Mouse (Mus musculus) MEL (cell line): ENCODE data around the gene Sox14.

Experiments
- CHD2 ChIP-seq: IDR thresholded peaks from 2 replicates; pipeline ENCODE4 v1.6.1; 2011; ENCODE audit warnings: low read length, improper control_type of control experiment
- CTCF ChIP-seq, 3 experiments: IDR thresholded peaks in 2 of 3; conservative IDR thresholded peaks in 1 of 3; 2 replicates each; pipeline ENCODE4 v1.5.1; 2011 to 2012; ENCODE audit warnings: low read length in 3 of 3, low read depth in 2 of 3, mild to moderate bottlenecking in 2 of 3, improper control_type of control experiment in 1 of 3, inconsistent platforms in 1 of 3, mixed read lengths in 1 of 3, moderate library complexity in 1 of 3; ENCODE audit not compliant: control insufficient read depth in 1 of 3, insufficient read depth in 1 of 3, poor library complexity in 1 of 3, severe bottlenecking in 1 of 3
- E2F4 ChIP-seq: IDR thresholded peaks from 2 replicates; pipeline ENCODE4 v1.6.1; 2011; ENCODE audit warnings: low read depth, low read length, improper control_type of control experiment, borderline replicate concordance
- EP300 ChIP-seq, 2 experiments: IDR thresholded peaks; 2 replicates each; pipeline ENCODE4 v1.6.1; 2011; ENCODE audit warnings: improper control_type of control experiment in 2 of 2, low read length in 2 of 2, low read depth in 1 of 2, mild to moderate bottlenecking in 1 of 2
- GABPA ChIP-seq: IDR thresholded peaks from 2 replicates; pipeline ENCODE4 v1.6.1; 2012; ENCODE audit warnings: low read depth, mild to moderate bottlenecking, inconsistent platforms, low read length, improper control_type of control experiment, moderate library complexity
- GATA1 ChIP-seq: IDR thresholded peaks from 2 replicates; pipeline ENCODE4 v1.6.1; 2011; ENCODE audit warnings: low read depth, low read length, improper control_type of control experiment
- HCFC1 ChIP-seq: IDR thresholded peaks from 2 replicates; pipeline ENCODE4 v1.6.1; 2012; ENCODE audit warnings: low read depth, mild to moderate bottlenecking, inconsistent platforms, low read length, improper control_type of control experiment, moderate library complexity
- MYB ChIP-seq: IDR thresholded peaks from 2 replicates; pipeline ENCODE4 v1.6.1; 2011; ENCODE audit warnings: mild to moderate bottlenecking, low read depth, low read length, improper control_type of control experiment
- MYC ChIP-seq: IDR thresholded peaks from 2 replicates; pipeline ENCODE4 v1.6.1; 2011; ENCODE audit warnings: low read depth, mild to moderate bottlenecking, low read length, improper control_type of control experiment, moderate library complexity
- POLR2A ChIP-seq, 2 experiments: IDR thresholded peaks; 2 replicates each; pipeline ENCODE4 v1.6.1; 2011 to 2012; ENCODE audit warnings: low read length in 2 of 2, mild to moderate bottlenecking in 2 of 2, control low read depth in 1 of 2, improper control_type of control experiment in 1 of 2, low read depth in 1 of 2, moderate library complexity in 1 of 2; ENCODE audit not compliant: control insufficient read depth in 1 of 2, insufficient read depth in 1 of 2, poor library complexity in 1 of 2
- RAD21 ChIP-seq: IDR thresholded peaks from 2 replicates; pipeline ENCODE4 v1.6.1; 2011; ENCODE audit warnings: mild to moderate bottlenecking, low read depth, low read length, improper control_type of control experiment
- RCOR1 ChIP-seq: IDR thresholded peaks from 2 replicates; pipeline ENCODE4 v1.6.1; 2012; ENCODE audit warnings: low read depth, mild to moderate bottlenecking, inconsistent platforms, low read length, improper control_type of control experiment
- USF1 ChIP-seq: IDR thresholded peaks from 2 replicates; pipeline ENCODE4 v1.6.1; 2014; ENCODE audit warnings: low read depth, mild to moderate bottlenecking, inconsistent platforms, low read length, improper control_type of control experiment, moderate library complexity
- ZMIZ1 ChIP-seq: IDR thresholded peaks from 2 replicates; pipeline ENCODE4 v1.6.1; 2012; ENCODE audit warnings: low read depth, mild to moderate bottlenecking, inconsistent platforms, low read length, improper control_type of control experiment, moderate library complexity

- TF ChIP-seq ZMIZ1 (no peak), EP300 (IDR thresholded peaks at IDR 0.05; ENCODE audit: low read depth in 1 of 2, low read length in 2 of 2) (no peak), MYB (no peak), RCOR1 (no peak), CTCF (IDR thresholded peaks at IDR 0.05 in 2 of 3, conservative IDR thresholded peaks at IDR 0.05 in 1 of 3; ENCODE audit: control insufficient read depth in 1 of 3, insufficient read depth in 1 of 3, low read depth in 2 of 3, low read length in 3 of 3, poor library complexity in 1 of 3, severe bottlenecking in 1 of 3) (no peak), GATA1 (no peak), POLR2A (IDR thresholded peaks at IDR 0.05; ENCODE audit: control insufficient read depth in 1 of 2, insufficient read depth in 1 of 2, low read depth in 1 of 2, low read length in 2 of 2, poor library complexity in 1 of 2) (no peak), GABPA (no peak), USF1 (no peak), CHD2 (no peak), E2F4 (no peak), RAD21 (no peak), MYC (no peak), HCFC1 (no peak)
Measured at GRCm38 (mm10) chr9:99854486-99854885, 21.5 kb downstream of the Sox14 start.
